ENCODE assay signal across 21 mouse cellular contexts in genomic region chr3:75648226-75648625, GRCm38 (mm10).
"Had no signal": no experiment of that assay in that cellular context is flagged by ENCODE, and none has a peak within 500 bp of the region (broad histone marks: within the 10 kb centered on the region; RNA-seq: fewer than 3 reads in every experiment).

No protein-coding gene starts in this region.

- ATAC-seq: liver, postnatal 0 days; midbrain, embryonic 16.5 days had no signal

- H3K4me3 ChIP-seq: liver, embryonic 15.5 days; midbrain, embryonic 10.5 days; midbrain, embryonic 12.5 days; myocyte; neural tube, embryonic 13.5 days; neural tube, embryonic 15.5 days; stomach, embryonic 15.5 days had no signal

- DNase-seq: liver, postnatal 0 days; lung, embryonic 14.5 days; lung, postnatal 10 days; lung, postnatal 4 days; midbrain, embryonic 14.5 days; retina, postnatal 1 day; right cerebral cortex, adult 18-20 months; right cerebral cortex, postnatal 25 days; right cerebral cortex, postnatal 4 days; spleen, adult 18-20 months; thymus, postnatal 14 days; thymus, postnatal 4 days had no signal

- H3K36me3 ChIP-seq: liver, embryonic 15.5 days; midbrain, embryonic 10.5 days; midbrain, embryonic 12.5 days; neural tube, embryonic 13.5 days; neural tube, embryonic 15.5 days; stomach, embryonic 15.5 days had no signal

- H3K4me2 ChIP-seq: liver, embryonic 15.5 days; lung, embryonic 14.5 days; midbrain, embryonic 12.5 days; neural tube, embryonic 13.5 days; neural tube, embryonic 15.5 days; stomach, embryonic 15.5 days had no signal

- H3K27ac ChIP-seq: liver, embryonic 15.5 days; midbrain, embryonic 10.5 days; midbrain, embryonic 12.5 days; neural tube, embryonic 13.5 days; neural tube, embryonic 15.5 days; stomach, embryonic 15.5 days; stomach, postnatal 0 days had no signal

- H3K9ac ChIP-seq: liver, embryonic 15.5 days; liver, postnatal 0 days; lung, embryonic 14.5 days; midbrain, embryonic 12.5 days; neural tube, embryonic 13.5 days; neural tube, embryonic 15.5 days; stomach, embryonic 15.5 days had no signal

- H3K4me1 ChIP-seq: liver, embryonic 15.5 days; midbrain, embryonic 10.5 days; midbrain, embryonic 12.5 days; neural tube, embryonic 13.5 days; neural tube, embryonic 15.5 days; stomach, embryonic 15.5 days had no signal

- H3K27me3 ChIP-seq: liver, embryonic 15.5 days; midbrain, embryonic 12.5 days; neural tube, embryonic 13.5 days; neural tube, embryonic 15.5 days; stomach, embryonic 15.5 days had no signal

- H3K9me3 ChIP-seq: liver, embryonic 15.5 days; midbrain, embryonic 10.5 days; midbrain, embryonic 12.5 days; neural tube, embryonic 13.5 days; neural tube, embryonic 15.5 days; stomach, embryonic 15.5 days had no signal
